Mouse (Mus musculus) left cerebral cortex, postnatal 25 days (tissue): ENCODE results near the gene Gpank1. TPM values are rescaled to one million over a fixed set of nuclear protein-coding genes. Genes with fewer than 3 reads are reported as not detected.

Source experiments
- DNase-seq, 2 experiments: peaks; one replicate each; pipeline ENCODE4 v3.0.0; 2022; ENCODE audit warnings: low spot score in 2 of 2, mixed read lengths in 1 of 2
- intact Hi-C: fragments of 180-260 bp; cut with DNase I; formaldehyde crosslinking; loops from one replicate; pipeline ENCODE4 v1.15.1; 2025
- total RNA-seq, 2 experiments: library from RNA; stranded (reverse); gene quantifications; 2 replicates each; pipeline ENCODE4 v1.2.3; 2021

Gpank1 gene
- total RNA-seq, 2 experiments from 2014 or later = 13.1 to 15.2 TPM

- peak in 1 of 2 experiments; percentile 69 for DNase-seq
- intact Hi-C loops = no loop called here
These were observed 51.4 kb downstream of the Gpank1 start for GRCm38 (mm10) chr17:35172445-35173234.

DNA sequence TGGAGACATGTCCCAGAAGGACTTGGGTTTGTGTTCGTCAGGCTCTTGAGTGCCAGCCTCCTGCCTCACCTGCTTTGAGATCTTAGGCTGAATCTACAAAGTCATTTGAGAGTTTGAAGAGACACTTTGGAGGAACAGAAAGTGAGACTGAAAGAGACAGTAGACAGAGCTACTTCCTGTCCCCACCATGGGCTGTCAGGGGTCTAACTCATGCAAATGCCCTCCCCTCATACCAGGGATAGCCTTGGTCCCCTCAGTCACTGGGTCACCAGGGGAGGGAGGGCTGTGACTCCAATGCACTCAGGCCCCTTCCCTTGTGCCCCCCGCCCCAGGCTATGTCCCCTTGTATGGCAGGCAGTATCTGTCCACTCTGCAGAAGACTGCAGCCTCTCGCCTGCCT lies 52.1 kb downstream of the Gpank1 start:
- intact Hi-C loops = no loop called here

More for the DNA sequence above, 52.1 kb downstream of the Gpank1 start:
- no peak for DNase-seq

Other genes with a start within 250 kb of the Gpank1 start
- gene Zbtb12, start 242.0 kb upstream of the Gpank1 start, total RNA-seq = 1 to 10 TPM; 6.9 to 7.3 TPM
- gene Gm20547, start 239.4 kb upstream of the Gpank1 start, total RNA-seq = not detected
- gene C2, start 223.2 kb upstream of the Gpank1 start, total RNA-seq = 1 to 10 TPM; 1.5 to 3.6 TPM
- gene Ehmt2, start 223.0 kb upstream of the Gpank1 start, total RNA-seq = 100 to 1,000 TPM; 166 to 167 TPM
- under 1 TPM; 0.55 to 0.66 TPM for gene Slc44a4, start 207.0 kb upstream of the Gpank1 start, total RNA-seq
- 10 to 100 TPM; 42.9 to 44.0 TPM for gene Neu1, start 190.2 kb upstream of the Gpank1 start, total RNA-seq
- 10 to 100 TPM in 1 of 2 experiments, 1 to 10 TPM in 1; 9.9 to 15.0 TPM for gene Hspa1b, start 162.2 kb upstream of the Gpank1 start, total RNA-seq
- not detected for gene Gm20481, start 151.5 kb upstream of the Gpank1 start, total RNA-seq
- gene Hspa1a, start 149.3 kb upstream of the Gpank1 start, total RNA-seq = 10 to 100 TPM; 10.8 to 12.6 TPM
- under 1 TPM; 0.27 to 0.34 TPM for gene Hspa1l, start 148.8 kb upstream of the Gpank1 start, total RNA-seq
- 10 to 100 TPM; 17.3 to 18.0 TPM for gene Lsm2, start 139.6 kb upstream of the Gpank1 start, total RNA-seq
- gene Vars, start 120.5 kb upstream of the Gpank1 start, total RNA-seq = 10 to 100 TPM; 38.0 to 44.7 TPM
- gene Vwa7, start 104.9 kb upstream of the Gpank1 start, total RNA-seq = under 1 TPM; 0.30 to 0.37 TPM
- gene Sapcd1, start 93.4 kb upstream of the Gpank1 start, total RNA-seq = under 1 TPM; 0.60 to 0.83 TPM
- under 1 TPM; 0.76 to 0.96 TPM for gene Msh5, start 74.7 kb upstream of the Gpank1 start, total RNA-seq
- 10 to 100 TPM in 1 of 2 experiments, 1 to 10 TPM in 1; 9.9 to 11.6 TPM for gene Clic1, start 71.5 kb upstream of the Gpank1 start, total RNA-seq
- gene Ddah2, start 62.4 kb upstream of the Gpank1 start, total RNA-seq = 10 to 100 TPM; 12.1 to 12.5 TPM
- gene Ly6g6c, start 56.1 kb upstream of the Gpank1 start, total RNA-seq = not detected
- not detected for gene Mpig6b, start 55.3 kb upstream of the Gpank1 start, total RNA-seq
- 1 to 10 TPM; 2.4 to 2.7 TPM for gene Ly6g6e, start 44.6 kb upstream of the Gpank1 start, total RNA-seq
- 1 to 10 TPM in 1 of 2 experiments, under 1 TPM in 1; 0.69 to 1.9 TPM for gene Ly6g6d, start 43.4 kb upstream of the Gpank1 start, total RNA-seq
- gene Ly6g6f, start 35.8 kb upstream of the Gpank1 start, total RNA-seq = not detected
- 100 to 1,000 TPM; 107 to 109 TPM for gene Abhd16a, start 32.2 kb upstream of the Gpank1 start, total RNA-seq
- gene Ly6g5c, start 13.2 kb upstream of the Gpank1 start, total RNA-seq = not detected
- under 1 TPM; 0.69 to 0.94 TPM for gene Ly6g5b, start 6.0 kb upstream of the Gpank1 start, total RNA-seq
- 100 to 1,000 TPM; 183 to 185 TPM for gene Csnk2b, start 598 bp downstream of the Gpank1 start, total RNA-seq
- 10 to 100 TPM; 24.1 to 29.8 TPM for gene D17H6S53E, start 4.9 kb downstream of the Gpank1 start, total RNA-seq
- not detected for gene Apom, start 10.6 kb downstream of the Gpank1 start, total RNA-seq
- 100 to 1,000 TPM; 286 to 292 TPM for gene Bag6, start 13.7 kb downstream of the Gpank1 start, total RNA-seq
- 100 to 1,000 TPM; 268 to 285 TPM for gene Prrc2a, start 43.4 kb downstream of the Gpank1 start, total RNA-seq
- 10 to 100 TPM; 10.8 to 11.1 TPM for gene Aif1, start 54.6 kb downstream of the Gpank1 start, total RNA-seq
- 10 to 100 TPM in 1 of 2 experiments, 1 to 10 TPM in 1; 6.1 to 10.1 TPM for gene Lst1, start 67.0 kb downstream of the Gpank1 start, total RNA-seq
- gene Ltb, start 73.0 kb downstream of the Gpank1 start, total RNA-seq = under 1 TPM; 0.64 to 0.99 TPM
- not detected for gene Tnf, start 80.6 kb downstream of the Gpank1 start, total RNA-seq
- gene Lta, start 83.9 kb downstream of the Gpank1 start, total RNA-seq = under 1 TPM; 0.34 to 0.39 TPM
- gene Gm16181, start 99.4 kb downstream of the Gpank1 start, total RNA-seq = not detected
- 100 to 1,000 TPM; 514 to 578 TPM for gene Atp6v1g2, start 112.2 kb downstream of the Gpank1 start, total RNA-seq
- gene Nfkbil1, start 114.3 kb downstream of the Gpank1 start, total RNA-seq = 10 to 100 TPM; 11.7 to 12.8 TPM
- 100 to 1,000 TPM; 207 to 209 TPM for gene Ddx39b, start 120.3 kb downstream of the Gpank1 start, total RNA-seq
- gene H2-D1, start 141.3 kb downstream of the Gpank1 start, total RNA-seq = 10 to 100 TPM; 18.5 to 18.7 TPM
- gene H2-Q1, start 198.9 kb downstream of the Gpank1 start, total RNA-seq = under 1 TPM; 0.39 to 0.96 TPM
- gene H2-Q2, start 220.8 kb downstream of the Gpank1 start, total RNA-seq = under 1 TPM; 0.30 to 0.78 TPM